Mouse (Mus musculus) lung, adult 2 months (tissue): Measurements from ENCODE around the gene Tmem63b.

Experiments used
- CTCF ChIP-seq: fragments of 200-500 bp; IDR thresholded peaks from 2 replicates; pipeline ENCODE4 v1.5.1; 2011; ENCODE audit warnings: mild to moderate bottlenecking, low read length, control low read depth; ENCODE audit not compliant: insufficient read depth
- POLR2A ChIP-seq: fragments of 200-500 bp; IDR thresholded peaks from 2 replicates; pipeline ENCODE4 v1.6.1; 2011; ENCODE audit warnings: low read depth, mild to moderate bottlenecking, control low read depth, low read length, borderline replicate concordance; ENCODE audit errors: extremely low read depth

- TF ChIP-seq CTCF = no peak
- TF ChIP-seq POLR2A = no peak
Measured at GRCm38 (mm10) chr17:45612921-45613320, 73.8 kb downstream of the Tmem63b start.
